Mouse (Mus musculus): Measurements from ENCODE around the gene Eef2. TPM values are rescaled to one million over a fixed set of nuclear protein-coding genes. Genes with fewer than 3 reads are reported as not detected.
"Not testable (repeated sequence)": the region's sequence is repeated elsewhere in the genome, so short reads cannot be mapped to it uniquely, and the experiment has no call there.

Gene Eef2
- polyA plus RNA-seq, 1 experiment, result 2,100 TPM

DNA sequence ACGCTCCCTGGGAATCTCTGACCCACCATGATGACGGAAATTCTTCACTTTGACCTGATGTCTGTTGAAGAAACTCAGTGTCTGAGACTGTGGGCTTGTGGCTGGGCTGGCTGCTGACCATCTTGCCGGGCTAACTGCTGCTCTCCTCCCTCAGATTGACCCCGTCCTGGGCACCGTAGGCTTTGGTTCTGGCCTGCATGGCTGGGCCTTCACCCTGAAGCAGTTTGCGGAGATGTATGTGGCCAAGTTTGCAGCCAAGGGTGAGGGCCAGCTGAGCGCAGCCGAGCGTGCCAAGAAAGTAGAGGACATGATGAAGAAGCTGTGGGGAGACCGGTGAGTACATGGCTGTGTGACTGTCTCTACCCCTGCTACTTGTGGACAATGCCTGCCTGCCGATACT, 2.5 kb downstream of the Eef2 start:
- 94% methylated on average over 11 of the region's 11 CpGs for whole genome bisulfite sequencing
- Histone ChIP-seq H3K4me3 (ENCODE audit: control insufficient read depth, insufficient read depth, low read length) (no peak overlapping the region), H3K4me1 (replicated peaks; ENCODE audit: control insufficient read depth, insufficient read depth, low read length) (peaks cover 28% of the 10 kb centered on the region), H3K27ac (ENCODE audit: control insufficient read depth, insufficient read depth, low read length) (no peak overlapping the region), H3K36me3 (ENCODE audit: control insufficient read depth, insufficient read depth, low read length) (peaks cover 48% of the 10 kb centered on the region), H3K27me3 (ENCODE audit: control insufficient read depth, insufficient read depth, low read length) (no peaks in the 10 kb centered on the region)
- no peak for TF ChIP-seq CTCF (IDR thresholded peaks at IDR 0.05; ENCODE audit: borderline replicate concordance, control insufficient read depth, extremely low read depth, insufficient read depth, low read length, poor library complexity)
- no peak for TF ChIP-seq POLR2A (IDR thresholded peaks at IDR 0.05; ENCODE audit: control insufficient read depth, extremely low read depth, insufficient read depth, low read length, poor library complexity)
- DNase-seq, result no peak

DNA sequence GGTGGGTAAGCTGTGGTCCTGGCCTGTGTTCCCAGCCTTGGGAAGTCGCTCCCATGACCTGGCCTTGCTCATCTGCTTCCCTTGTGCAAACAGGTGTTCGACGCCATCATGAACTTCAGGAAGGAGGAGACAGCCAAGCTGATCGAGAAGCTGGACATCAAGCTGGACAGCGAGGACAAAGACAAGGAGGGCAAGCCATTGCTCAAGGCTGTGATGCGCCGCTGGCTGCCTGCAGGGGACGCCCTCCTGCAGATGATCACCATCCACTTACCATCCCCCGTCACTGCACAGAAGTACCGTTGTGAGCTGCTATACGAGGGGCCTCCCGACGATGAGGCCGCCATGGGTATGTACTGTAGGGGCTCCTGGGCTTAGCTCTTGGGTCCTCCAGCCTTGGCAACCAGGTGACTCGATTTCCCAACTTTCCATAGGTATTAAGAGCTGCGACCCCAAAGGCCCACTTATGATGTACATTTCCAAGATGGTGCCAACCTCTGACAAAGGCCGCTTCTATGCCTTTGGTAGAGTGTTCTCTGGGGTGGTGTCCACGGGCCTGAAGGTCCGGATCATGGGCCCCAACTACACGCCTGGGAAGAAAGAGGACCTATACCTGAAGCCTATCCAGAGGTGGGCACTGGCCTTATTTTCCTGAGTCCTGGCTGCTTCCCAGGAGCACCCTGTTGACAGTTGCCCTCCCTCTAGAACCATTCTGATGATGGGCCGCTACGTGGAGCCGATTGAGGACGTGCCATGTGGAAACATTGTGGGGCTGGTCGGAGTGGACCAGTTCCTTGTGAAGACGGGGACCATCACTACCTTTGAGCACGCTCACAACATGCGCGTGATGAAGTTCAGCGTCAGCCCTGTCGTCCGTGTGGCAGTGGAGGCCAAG, 3.3 kb downstream of the Eef2 start:
- H3K27me3 ChIP-seq (ENCODE audit: control insufficient read depth, insufficient read depth, low read length), result no peaks in the 10 kb centered on the region
- peaks cover 50% of the 10 kb centered on the region for H3K36me3 ChIP-seq (ENCODE audit: control insufficient read depth, insufficient read depth, low read length)
- no peak overlapping the region for H3K4me3 ChIP-seq (ENCODE audit: control insufficient read depth, insufficient read depth, low read length)
- no peak for DNase-seq
- TF ChIP-seq POLR2A (IDR thresholded peaks at IDR 0.05; ENCODE audit: control insufficient read depth, extremely low read depth, insufficient read depth, low read length, poor library complexity), result no peak
- TF ChIP-seq CTCF (IDR thresholded peaks at IDR 0.05; ENCODE audit: borderline replicate concordance, control insufficient read depth, extremely low read depth, insufficient read depth, low read length, poor library complexity), result no peak
- H3K4me1 ChIP-seq (replicated peaks; ENCODE audit: control insufficient read depth, insufficient read depth, low read length), result peaks cover 23% of the 10 kb centered on the region
- WGBS, result 96% methylated on average over 32 of the region's 32 CpGs
- H3K27ac ChIP-seq (ENCODE audit: control insufficient read depth, insufficient read depth, low read length), result no peak overlapping the region

GRCm38 (mm10) chr10:81180946-81181345, 4.5 kb downstream of the Eef2 start:
- Histone ChIP-seq H3K4me3 (ENCODE audit: control insufficient read depth, insufficient read depth, low read length) (no peak overlapping the region), H3K27me3 (ENCODE audit: control insufficient read depth, insufficient read depth, low read length) (no peaks in the 10 kb centered on the region), H3K36me3 (ENCODE audit: control insufficient read depth, insufficient read depth, low read length) (peaks cover 51% of the 10 kb centered on the region), H3K27ac (ENCODE audit: control insufficient read depth, insufficient read depth, low read length) (no peak overlapping the region), H3K4me1 (replicated peaks; ENCODE audit: control insufficient read depth, insufficient read depth, low read length) (peaks cover 19% of the 10 kb centered on the region)
- no peak for DNase-seq
- WGBS, result 97% methylated on average over 13 of the region's 13 CpGs
- TF ChIP-seq POLR2A (IDR thresholded peaks at IDR 0.05; ENCODE audit: control insufficient read depth, extremely low read depth, insufficient read depth, low read length, poor library complexity), result no peak
- TF ChIP-seq CTCF (IDR thresholded peaks at IDR 0.05; ENCODE audit: borderline replicate concordance, control insufficient read depth, extremely low read depth, insufficient read depth, low read length, poor library complexity), result no peak

GRCm38 (mm10) chr10:81181860-81182259, 5.4 kb downstream of the Eef2 start:
- DNase-seq; H3K27me3 ChIP-seq (ENCODE audit: control insufficient read depth, insufficient read depth, low read length); H3K27ac ChIP-seq (ENCODE audit: control insufficient read depth, insufficient read depth, low read length); H3K4me3 ChIP-seq (ENCODE audit: control insufficient read depth, insufficient read depth, low read length): not testable (repeated sequence)
- 95% methylated on average over 12 of the region's 12 CpGs for WGBS
- H3K36me3 ChIP-seq (ENCODE audit: control insufficient read depth, insufficient read depth, low read length), result peaks cover 51% of the 10 kb centered on the region
- peaks cover 19% of the 10 kb centered on the region for H3K4me1 ChIP-seq (replicated peaks; ENCODE audit: control insufficient read depth, insufficient read depth, low read length)

DNA sequence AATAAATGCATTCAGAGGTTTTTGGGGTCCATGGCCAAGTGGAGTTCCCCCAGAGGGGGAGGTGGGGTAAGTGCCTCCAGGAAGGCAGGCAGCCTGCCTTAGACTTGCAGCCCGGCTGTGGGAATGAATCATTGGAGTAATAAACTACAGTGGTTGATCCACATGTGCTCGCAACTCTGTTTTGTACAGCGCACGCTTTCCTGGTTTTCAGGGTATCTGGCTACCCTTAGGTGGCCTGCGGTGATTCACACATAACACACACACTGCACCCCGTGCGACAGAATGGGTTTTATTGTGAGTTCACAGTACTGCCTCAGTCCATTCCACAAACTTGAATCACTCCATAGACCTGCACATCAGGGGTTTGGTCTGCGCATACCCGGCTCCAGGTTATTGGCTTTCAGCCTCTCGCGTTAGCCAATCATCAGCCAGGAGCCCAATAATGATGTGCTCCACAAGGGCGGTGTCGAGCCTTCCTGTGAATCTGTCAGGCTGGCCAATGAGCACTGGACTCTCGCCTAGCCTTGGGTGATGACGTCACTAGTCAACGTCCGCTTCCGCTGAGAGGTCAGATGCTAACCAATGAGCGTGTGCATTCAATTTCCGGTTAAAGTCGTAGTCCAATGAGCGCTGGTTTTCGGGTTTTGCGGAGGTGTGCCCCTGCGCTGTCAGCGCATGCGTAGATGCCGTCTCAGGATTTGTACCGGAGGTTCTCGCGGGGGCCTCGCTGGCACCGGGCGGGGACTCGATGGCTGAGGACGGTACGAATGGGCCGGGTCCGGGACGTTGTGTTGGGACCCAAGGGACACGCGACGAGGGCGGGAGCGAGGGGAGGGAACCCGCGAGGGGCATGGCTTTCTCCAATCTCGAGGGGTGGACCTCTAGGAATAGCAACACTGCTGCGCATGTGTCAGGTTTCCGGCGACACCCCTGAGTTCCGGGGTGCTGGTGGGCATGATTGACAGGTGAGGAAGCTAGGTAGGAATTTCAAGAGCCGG, 6.2 kb downstream of the Eef2 start, which contains the start of gene Dapk3:
Gene Dapk3, plus strand, starts transcription at position 670 of the 998 bp plus-strand sequence.
- Histone ChIP-seq H3K4me1 (replicated peaks; ENCODE audit: control insufficient read depth, insufficient read depth, low read length) (peaks cover 15% of the 10 kb centered on the region), H3K27me3 (ENCODE audit: control insufficient read depth, insufficient read depth, low read length) (no peaks in the 10 kb centered on the region), H3K36me3 (ENCODE audit: control insufficient read depth, insufficient read depth, low read length) (peaks cover 49% of the 10 kb centered on the region), H3K4me3 (ENCODE audit: control insufficient read depth, insufficient read depth, low read length) (peak within 1 kb of the TSS; percentile 84), H3K27ac (ENCODE audit: control insufficient read depth, insufficient read depth, low read length) (peak within 1 kb of the TSS; percentile 59)
- TF ChIP-seq POLR2A (IDR thresholded peaks at IDR 0.05; ENCODE audit: control insufficient read depth, extremely low read depth, insufficient read depth, low read length, poor library complexity) (peak; percentile 84), CTCF (IDR thresholded peaks at IDR 0.05; ENCODE audit: borderline replicate concordance, control insufficient read depth, extremely low read depth, insufficient read depth, low read length, poor library complexity) (no peak)
- 12% methylated on average over 53 of the region's 53 CpGs for WGBS
- DNase-seq, result peak; percentile 92

DNA sequence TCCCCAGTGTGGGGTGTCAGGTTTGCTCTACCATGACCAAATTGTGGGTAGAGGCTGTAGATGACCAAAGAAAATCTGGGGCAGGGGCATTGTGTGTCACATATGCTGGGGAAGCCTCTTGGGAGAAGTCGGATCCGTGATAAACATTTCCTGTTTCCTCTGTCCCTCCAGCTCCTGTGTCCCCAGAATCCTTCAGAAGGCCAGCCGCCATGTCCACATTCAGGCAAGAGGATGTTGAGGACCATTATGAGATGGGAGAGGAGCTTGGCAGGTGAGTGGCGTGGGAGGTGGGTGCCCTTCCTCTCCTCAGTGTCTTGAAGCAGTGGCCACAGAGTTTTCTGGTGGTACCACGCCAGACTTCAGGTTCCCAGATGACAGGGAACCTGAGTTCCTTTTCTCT, 7.4 kb downstream of the Eef2 start, which contains the start of gene 4930442H23Rik:
Gene 4930442H23Rik, minus strand, starts transcription at position 45 of the 400 bp plus-strand sequence.
- Histone ChIP-seq H3K4me1 (replicated peaks; ENCODE audit: control insufficient read depth, insufficient read depth, low read length) (peaks cover 10% of the 10 kb centered on the region), H3K36me3 (ENCODE audit: control insufficient read depth, insufficient read depth, low read length) (peaks cover 38% of the 10 kb centered on the region), H3K4me3 (ENCODE audit: control insufficient read depth, insufficient read depth, low read length) (peak within 1 kb of the TSS; percentile 84), H3K27ac (ENCODE audit: control insufficient read depth, insufficient read depth, low read length) (peak within 1 kb of the TSS; percentile 59), H3K27me3 (ENCODE audit: control insufficient read depth, insufficient read depth, low read length) (no peaks in the 10 kb centered on the region)
- DNase-seq, result no peak
- no peak for TF ChIP-seq POLR2A (IDR thresholded peaks at IDR 0.05; ENCODE audit: control insufficient read depth, extremely low read depth, insufficient read depth, low read length, poor library complexity)
- WGBS, result 88% methylated on average over 5 of the region's 5 CpGs

Measured in thymus, adult 2 months (tissue).